Mouse (Mus musculus) ES-E14 (cell line): Measurements from ENCODE around the gene Sla2.

Source experiments
- CHD2 ChIP-seq: IDR thresholded peaks from 2 replicates; pipeline ENCODE4 v1.6.1; 2014; ENCODE audit warnings: mild to moderate bottlenecking, low read depth, low read length, inconsistent platforms
- HCFC1 ChIP-seq: IDR thresholded peaks from 2 replicates; pipeline ENCODE4 v1.6.1; 2012; ENCODE audit warnings: low read length, inconsistent platforms, borderline replicate concordance; ENCODE audit not compliant: insufficient read depth
- ZC3H11A ChIP-seq: IDR thresholded peaks from 2 replicates; pipeline ENCODE4 v1.6.1; 2012; ENCODE audit warnings: low read depth, mild to moderate bottlenecking, inconsistent platforms, low read length, borderline replicate concordance
- ZNF384 ChIP-seq: IDR thresholded peaks from 2 replicates; pipeline ENCODE4 v1.6.1; 2012; ENCODE audit warnings: low read depth, low read length, inconsistent platforms

DNA sequence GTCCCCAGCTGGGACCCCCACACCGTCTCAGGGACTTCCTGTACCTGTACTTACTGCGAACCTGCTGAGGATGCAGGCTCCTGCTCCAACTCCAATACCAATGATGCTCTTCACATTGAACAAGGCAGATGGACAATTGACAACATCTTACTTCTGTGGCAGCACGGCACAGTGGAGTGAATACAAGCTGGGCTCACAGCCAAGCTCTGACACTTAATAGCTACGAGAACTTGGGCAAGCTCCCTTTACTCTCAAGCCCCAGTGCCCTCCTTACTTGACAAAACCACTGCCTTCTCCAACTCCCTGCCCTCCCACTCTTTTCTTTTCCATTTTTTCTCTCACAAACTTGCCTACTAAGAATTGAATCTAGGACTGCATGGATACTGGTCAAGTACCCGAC is 26.2 kb upstream of the Sla2 start:
- TF ChIP-seq ZC3H11A (no peak), CHD2 (no peak), ZNF384 (no peak), HCFC1 (no peak)
